Mouse (Mus musculus) megakaryocyte, embryonic 14.5 days (primary cell): Measurements from ENCODE around the gene Aff3.

Experiments
- FLI1 ChIP-seq: IDR thresholded peaks from 2 replicates; pipeline ENCODE4 v1.6.1; 2012; ENCODE audit warnings: low read length, inconsistent platforms, mixed read lengths
- GATA1 ChIP-seq: IDR thresholded peaks from 3 replicates; pipeline ENCODE4 v1.6.1; 2012; ENCODE audit warnings: mixed read lengths, low read length, inconsistent platforms, borderline replicate concordance

DNA sequence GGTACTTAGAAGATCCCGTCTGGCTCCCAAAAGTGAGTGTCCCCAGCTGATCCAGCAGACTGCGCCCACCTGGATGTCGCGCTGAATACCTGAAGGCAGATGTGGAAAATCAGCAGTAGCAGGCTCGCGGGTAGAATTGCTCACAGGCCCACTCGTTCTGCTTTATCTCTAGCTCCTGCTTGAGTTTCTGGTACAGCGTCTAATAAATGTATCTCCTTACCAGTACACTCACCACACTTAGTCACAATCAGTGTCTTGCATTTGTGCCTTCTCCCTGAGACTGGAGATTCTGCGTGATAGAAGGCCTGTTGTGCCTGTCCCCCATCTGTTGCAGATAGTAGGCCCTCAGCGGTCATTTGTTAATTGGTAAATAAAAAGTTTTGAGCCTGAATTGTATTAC is 3.6 kb upstream of the Aff3 start:
- TF ChIP-seq GATA1: no peak
- no peak for TF ChIP-seq FLI1
